Mouse (Mus musculus) lung, adult 2 months (tissue): ENCODE measurements at regions not wholly inside any gene's neighbourhood (a gene's known extent, or its start where the extent isn't known, plus 50 kb on each side); places are given as distances from the start of the nearest gene placed in this dataset.
A peak's percentile ranks its signal among the peaks of the same experiment; 100 is the strongest.
"Not testable (repeated sequence)": the region's sequence is repeated elsewhere in the genome, so short reads cannot be mapped to it uniquely, and the experiment has no call there.

ENCODE experiments used
- DNase-seq: peaks from one replicate; pipeline ENCODE4 v3.0.0; 2022
- H3K4me1 ChIP-seq: fragments of 200-500 bp; 2 replicates; pipeline ENCODE4 v1.6.1; 2011; ENCODE audit warnings: low read length; ENCODE audit not compliant: control insufficient read depth, insufficient read depth
- H3K4me3 ChIP-seq: fragments of 200-500 bp; replicated peaks from 2 replicates; pipeline ENCODE3; 2011; ENCODE audit warnings: low read depth, mild to moderate bottlenecking, control low read depth, low read length; ENCODE audit errors: extremely low read depth
- CTCF ChIP-seq: fragments of 200-500 bp; IDR thresholded peaks from 2 replicates; pipeline ENCODE4 v1.5.1; 2011; ENCODE audit warnings: mild to moderate bottlenecking, low read length, control low read depth; ENCODE audit not compliant: insufficient read depth
- POLR2A ChIP-seq: fragments of 200-500 bp; IDR thresholded peaks from 2 replicates; pipeline ENCODE4 v1.6.1; 2011; ENCODE audit warnings: low read depth, mild to moderate bottlenecking, control low read depth, low read length, borderline replicate concordance; ENCODE audit errors: extremely low read depth
- WGBS: fragments of 180-500 bp; shearing (Covaris S2); methylation state at CpG from one replicate; pipeline ENCODE4 v1.1.7; 2018; 5-methylcytosine and 5-hydroxymethylcytosine counted together

DNA sequence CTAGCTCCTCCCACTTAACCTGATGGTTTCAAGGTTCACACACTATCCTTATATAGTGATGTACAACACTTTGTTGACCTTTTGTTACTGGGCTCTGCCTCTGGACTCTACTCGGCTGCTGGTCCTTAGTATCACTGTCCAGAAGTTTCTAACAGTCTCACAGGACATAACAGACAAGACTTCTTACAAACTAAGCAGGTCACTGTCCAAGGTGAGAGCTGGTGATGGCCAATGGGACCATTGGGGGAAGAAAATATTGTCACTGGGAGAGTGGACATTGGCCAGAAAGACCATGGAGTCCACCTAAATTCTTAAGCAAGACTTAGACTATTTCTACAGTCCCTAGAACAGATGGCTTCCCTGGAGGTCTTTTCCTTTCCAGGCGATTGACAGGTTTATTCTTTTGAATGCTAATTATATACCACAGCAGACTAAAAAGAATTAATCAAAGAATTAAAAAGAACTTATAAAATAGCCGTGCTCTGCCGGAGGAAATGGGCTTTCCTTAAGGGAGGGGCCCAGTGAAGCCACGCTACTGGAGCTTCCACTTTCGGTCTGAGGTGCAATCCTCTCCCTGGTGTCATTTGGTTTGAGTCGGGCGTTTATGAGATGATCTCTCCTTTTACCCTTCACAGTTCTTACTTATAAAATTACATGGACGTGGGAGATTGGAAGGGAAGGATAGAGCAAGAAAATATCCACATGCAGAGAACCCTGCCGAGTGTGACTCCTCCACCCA lies 94.9 kb upstream of the Ccdc122 start:
- 59% methylated on average over 10 of the region's 10 CpGs for WGBS
- peaks cover 4% of the 10 kb centered on the region for H3K4me1 ChIP-seq
- TF ChIP-seq POLR2A (no peak), CTCF (no peak)
- peak overlapping the region; percentile 62 for H3K4me3 ChIP-seq
- DNase-seq, result no peak

DNA sequence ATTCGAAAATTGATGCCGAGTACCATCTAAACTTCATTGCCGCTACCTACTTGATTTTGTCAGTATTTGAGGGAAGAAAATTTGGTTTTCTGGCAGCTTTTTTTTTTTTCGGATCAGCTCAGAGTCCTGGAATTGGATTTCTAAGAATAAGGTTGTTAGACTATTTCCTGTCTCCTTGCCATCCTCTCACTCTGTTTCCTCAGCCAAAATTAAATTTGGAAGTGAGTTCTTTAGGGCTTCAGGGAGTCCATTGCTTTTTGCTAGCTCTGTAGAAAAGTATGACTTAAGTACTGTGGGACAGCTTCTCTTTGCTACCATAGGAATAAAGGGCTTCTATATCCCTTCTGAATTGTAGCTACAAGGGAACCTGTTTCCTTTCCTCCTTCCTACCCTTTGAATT lies 96.1 kb upstream of the Ccdc122 start:
- no peak for TF ChIP-seq CTCF
- TF ChIP-seq POLR2A, result no peak
- WGBS, result 80% methylated on average over 4 of the region's 4 CpGs

DNA sequence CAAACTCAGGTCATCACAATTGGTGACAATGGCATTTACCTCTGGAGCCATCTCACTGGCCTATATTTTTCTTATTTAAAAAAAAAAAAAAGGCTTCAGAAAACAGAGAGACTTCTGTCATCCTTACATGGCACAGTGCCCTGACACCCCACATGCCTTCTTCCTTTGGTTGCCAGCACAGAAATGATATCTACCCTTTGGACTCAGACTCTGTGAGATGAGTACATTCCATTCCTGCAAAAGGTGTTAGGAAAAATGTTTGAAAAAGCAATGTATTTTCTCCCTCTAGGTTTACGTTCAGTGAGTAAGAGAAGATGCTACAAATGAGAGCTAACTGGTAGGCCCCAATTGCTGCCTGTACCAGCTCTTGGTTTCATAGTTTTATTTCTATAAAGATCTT lies 99.9 kb upstream of the Ccdc122 start:
- no peak for DNase-seq
- Histone ChIP-seq H3K4me3 (no peak overlapping the region), H3K4me1 (peaks cover 2% of the 10 kb centered on the region)
- 84% methylated on average over 1 of the region's 1 CpGs for WGBS
- TF ChIP-seq CTCF, result no peak
- TF ChIP-seq POLR2A, result no peak

More for the DNA sequence above, 96.1 kb upstream of the Ccdc122 start:
- H3K4me3 ChIP-seq, result no peak overlapping the region
- H3K4me1 ChIP-seq, result peaks cover 2% of the 10 kb centered on the region
- DNase-seq, result no peak

DNA sequence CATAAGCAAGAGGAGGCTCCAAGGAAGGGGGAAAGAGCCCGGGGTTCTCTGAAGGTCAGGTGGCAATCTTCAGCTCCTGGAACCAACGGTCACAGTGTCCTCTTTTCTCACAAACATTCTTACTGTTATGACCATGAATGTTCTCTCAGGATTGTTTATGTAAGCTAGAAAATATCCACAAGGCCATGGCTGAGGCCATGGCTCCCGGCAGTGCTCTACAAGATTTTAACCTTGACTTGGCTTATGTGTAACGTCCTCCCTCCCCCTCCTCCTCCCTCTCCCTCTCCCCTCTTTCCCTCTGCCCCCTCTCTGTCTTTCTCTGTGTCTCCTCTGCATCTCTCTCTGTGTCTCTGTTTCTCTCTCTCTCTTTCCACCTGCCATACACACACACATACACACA lies 100.5 kb upstream of the Ccdc122 start:
- H3K4me3 ChIP-seq, H3K4me1 ChIP-seq, DNase-seq: not testable (repeated sequence)
- WGBS, result 53% methylated on average over 4 of the region's 4 CpGs

DNA sequence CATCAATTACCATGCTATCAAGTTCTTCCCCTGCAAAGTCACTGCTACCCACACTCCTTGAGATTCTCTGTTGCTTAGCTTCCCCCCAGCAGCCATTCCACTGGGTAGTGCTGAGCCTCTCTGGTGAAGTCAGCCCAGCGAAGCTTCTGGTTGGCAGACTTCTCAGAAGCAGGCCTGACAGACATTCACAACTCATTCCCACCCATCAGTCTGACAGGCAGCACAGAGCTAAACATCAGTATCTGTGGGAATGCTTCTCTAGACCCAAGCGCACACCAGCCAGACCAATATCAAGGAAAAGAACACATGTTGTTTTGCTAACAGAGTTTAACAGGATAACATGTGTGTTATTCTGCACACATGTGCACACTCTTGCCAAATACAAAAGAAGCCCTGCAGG lies 101.1 kb upstream of the Ccdc122 start:
- Histone ChIP-seq H3K4me1 (no peaks in the 10 kb centered on the region; the same call in 1 of the 2 replicates), H3K4me3 (no peak overlapping the region)
- 78% methylated on average over 2 of the region's 2 CpGs for WGBS
- TF ChIP-seq POLR2A, result no peak
- TF ChIP-seq CTCF, result no peak
- DNase-seq, result no peak

DNA sequence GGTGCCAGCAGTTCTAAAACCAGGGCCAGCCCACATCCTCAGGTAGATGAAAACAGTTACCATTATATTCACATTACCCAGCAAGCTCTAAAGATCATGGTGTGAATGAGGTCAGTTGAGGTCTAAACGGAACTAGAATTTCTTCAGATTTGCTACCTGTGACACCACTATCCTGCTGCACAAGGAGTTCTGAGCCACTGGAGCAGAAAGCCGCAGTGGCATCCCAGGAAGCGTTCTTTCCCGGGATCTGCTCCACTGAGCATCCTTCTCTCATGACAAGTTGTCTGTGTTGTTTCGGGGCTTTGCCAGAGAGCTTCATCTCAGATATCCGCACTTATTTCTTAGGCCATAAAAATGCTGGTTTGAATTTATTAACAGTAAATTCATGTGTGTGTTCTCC lies 103.7 kb upstream of the Ccdc122 start:
- H3K4me3 ChIP-seq, result no peak overlapping the region
- no peaks in the 10 kb centered on the region; the same call in 1 of the 2 replicates for H3K4me1 ChIP-seq
- TF ChIP-seq CTCF, result no peak
- no peak for TF ChIP-seq POLR2A
- 93% methylated on average over 6 of the region's 6 CpGs for WGBS
- no peak for DNase-seq

DNA sequence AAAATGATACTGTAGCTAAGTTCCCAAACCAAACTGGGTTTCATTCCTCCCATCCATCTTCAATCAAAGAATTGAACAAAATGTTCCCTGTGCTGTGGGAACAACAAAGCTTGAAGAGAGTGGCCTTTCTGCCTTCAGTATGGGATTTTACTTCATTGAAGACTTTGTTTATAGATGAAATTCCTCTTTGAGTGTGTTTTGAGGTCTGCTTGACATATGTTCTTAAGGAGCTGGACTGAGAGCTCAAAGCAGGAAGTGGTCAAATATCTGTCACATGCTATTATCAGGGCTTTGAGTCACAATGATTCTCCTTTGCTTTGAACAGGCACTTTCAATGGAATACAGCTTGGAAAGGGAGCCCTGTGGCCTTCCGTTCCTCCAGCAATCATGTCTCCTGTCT lies 105.2 kb upstream of the Ccdc122 start:
- no peak for DNase-seq
- H3K4me3 ChIP-seq, result no peak overlapping the region
- TF ChIP-seq CTCF, result no peak
- no peak for TF ChIP-seq POLR2A
- 63% methylated on average over 1 of the region's 1 CpGs for WGBS
- no peaks in the 10 kb centered on the region; the same call in 1 of the 2 replicates for H3K4me1 ChIP-seq

DNA sequence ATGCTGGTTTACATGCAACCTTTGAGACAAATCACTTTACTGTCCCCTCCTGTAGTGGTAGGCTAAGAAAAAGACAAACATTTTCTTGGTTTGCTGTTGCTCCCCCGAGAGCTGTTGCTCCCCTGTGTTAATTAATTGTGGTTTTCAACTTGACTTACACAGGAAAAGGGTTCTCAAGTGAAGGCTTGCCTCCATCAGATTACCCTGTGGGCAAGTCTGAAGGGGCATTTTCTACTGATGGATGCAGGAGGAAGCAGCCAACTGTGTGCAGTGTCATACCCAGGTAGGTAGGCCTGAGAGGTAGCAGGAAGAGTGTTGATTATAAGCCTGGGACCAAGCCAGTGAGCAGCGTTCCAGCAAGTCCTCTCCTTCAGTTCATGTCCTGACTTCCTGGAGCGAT lies 107.0 kb upstream of the Ccdc122 start:
- no peaks in the 10 kb centered on the region; the same call in 1 of the 2 replicates for H3K4me1 ChIP-seq
- 42% methylated on average over 3 of the region's 3 CpGs for WGBS
- TF ChIP-seq CTCF (no peak), POLR2A (no peak)
- no peak overlapping the region for H3K4me3 ChIP-seq
- DNase-seq, result no peak

DNA sequence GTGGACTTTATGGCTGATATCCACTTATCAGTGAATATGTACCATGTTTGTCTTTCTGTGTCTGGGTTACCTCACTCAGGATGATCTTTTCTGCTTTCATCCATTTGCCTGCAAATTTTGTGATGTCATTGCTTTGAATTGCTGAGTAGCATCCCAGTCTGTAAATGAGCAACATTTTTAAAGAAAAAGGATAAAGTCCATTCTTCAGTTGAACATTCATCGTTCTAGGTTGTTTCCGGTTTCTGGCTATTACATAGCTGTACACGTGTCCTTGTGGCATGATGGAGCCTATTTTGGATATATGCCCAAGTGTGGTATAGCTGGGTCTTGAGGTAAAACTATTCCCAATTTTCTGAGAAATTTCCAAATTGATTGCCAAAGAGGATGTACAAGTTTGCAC lies 107.9 kb upstream of the Ccdc122 start:
- no peak overlapping the region for H3K4me3 ChIP-seq
- 95% methylated on average over 3 of the region's 3 CpGs for WGBS
- no peaks in the 10 kb centered on the region; the same call in 1 of the 2 replicates for H3K4me1 ChIP-seq
- TF ChIP-seq CTCF (no peak), POLR2A (no peak)
- DNase-seq, result no peak

DNA sequence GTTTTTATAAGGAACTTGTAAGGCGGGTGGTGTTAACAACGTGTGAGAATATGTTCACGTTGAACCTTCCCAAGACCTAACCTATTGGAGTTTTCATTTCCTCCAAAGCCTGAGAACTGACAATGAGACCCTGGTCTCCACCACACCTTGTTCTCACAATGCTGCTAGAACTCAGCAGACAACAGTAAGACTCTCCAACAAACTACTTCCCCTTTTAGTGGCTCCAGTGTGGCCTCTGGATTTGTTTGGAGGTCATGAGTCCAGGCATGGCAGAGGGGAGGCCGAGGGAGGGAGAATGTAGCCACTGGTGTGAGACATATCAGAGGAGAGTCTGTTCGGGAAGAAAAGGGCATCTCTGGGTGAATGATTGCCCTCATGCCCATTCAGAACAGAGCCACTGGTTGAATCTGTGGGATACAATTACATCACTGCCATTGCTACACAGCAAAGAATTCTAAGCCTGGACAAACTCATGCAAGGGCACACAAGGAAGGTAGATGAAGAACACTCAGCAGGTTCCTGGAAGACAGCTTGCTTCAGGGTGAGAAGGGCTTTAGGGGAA lies 109.2 kb upstream of the Ccdc122 start:
- no peaks in the 10 kb centered on the region; the same call in 1 of the 2 replicates for H3K4me1 ChIP-seq
- no peak overlapping the region for H3K4me3 ChIP-seq
- DNase-seq, result no peak
- 78% methylated on average over 5 of the region's 5 CpGs for WGBS
- TF ChIP-seq CTCF (no peak), POLR2A (no peak)
